Mouse (Mus musculus) heart, adult 2 months (tissue): Measurements from ENCODE around the gene Rpgrip1.

Experiments
- CTCF ChIP-seq: fragments of 200-600 bp; IDR thresholded peaks from 2 replicates; pipeline ENCODE4 v1.8.1; 2022; ENCODE audit warnings: antibody characterized with exemption, mild to moderate bottlenecking, moderate library complexity
- EP300 ChIP-seq: fragments of 200-500 bp; IDR thresholded peaks from 2 replicates; pipeline ENCODE4 v1.6.1; 2011; ENCODE audit warnings: low read depth, low read length, control low read depth; ENCODE audit not compliant: insufficient read depth

DNA sequence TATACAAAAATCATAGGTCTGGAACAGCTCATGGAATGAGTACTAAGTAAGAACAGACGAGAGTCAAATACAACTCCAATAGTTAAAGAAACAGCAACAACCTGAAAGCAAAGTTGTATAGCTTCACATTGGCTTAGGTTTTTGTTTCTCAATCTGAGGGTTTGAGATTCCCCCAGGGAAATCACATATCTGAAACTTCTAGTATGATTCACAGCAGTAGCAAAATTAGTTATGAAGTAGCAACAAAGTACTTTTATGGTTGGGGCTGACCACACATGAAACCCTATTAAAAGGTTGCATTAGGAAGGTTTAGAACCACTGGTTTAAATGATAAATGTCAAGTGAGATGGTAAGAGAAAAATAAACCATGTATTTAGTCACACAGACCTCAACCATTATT lies 16.0 kb upstream of the Rpgrip1 start:
- TF ChIP-seq CTCF, result no peak
- TF ChIP-seq EP300, result no peak
